Mouse (Mus musculus): Measurements from ENCODE around the gene Trappc13. TPM values are rescaled to one million over a fixed set of nuclear protein-coding genes. Genes with fewer than 3 reads are reported as not detected.

Gene Trappc13
- polyA plus RNA-seq, 1 experiment: 1.4 TPM

DNA sequence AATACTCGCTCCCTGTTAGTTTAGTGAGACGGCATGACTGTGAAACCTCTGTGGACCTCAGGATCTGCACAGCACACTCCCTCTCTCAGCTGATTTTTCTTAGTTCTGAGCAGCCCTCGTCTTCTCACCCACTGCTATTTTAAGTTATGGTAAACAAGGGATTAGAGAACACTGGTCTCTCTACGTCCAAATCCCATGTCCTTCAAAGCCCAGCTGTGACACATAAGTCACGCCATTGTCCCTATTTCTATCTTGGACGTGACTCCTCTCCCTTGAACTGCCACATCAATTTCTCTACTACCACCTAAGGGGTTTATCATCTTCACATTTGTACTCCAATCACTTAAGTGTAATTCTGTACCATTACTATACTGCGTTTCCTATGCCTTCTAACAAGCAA, 82.3 kb downstream of the Trappc13 start:
- no peak for TF ChIP-seq GATA1 (IDR thresholded peaks at IDR 0.05; ENCODE audit: low read length)

DNA sequence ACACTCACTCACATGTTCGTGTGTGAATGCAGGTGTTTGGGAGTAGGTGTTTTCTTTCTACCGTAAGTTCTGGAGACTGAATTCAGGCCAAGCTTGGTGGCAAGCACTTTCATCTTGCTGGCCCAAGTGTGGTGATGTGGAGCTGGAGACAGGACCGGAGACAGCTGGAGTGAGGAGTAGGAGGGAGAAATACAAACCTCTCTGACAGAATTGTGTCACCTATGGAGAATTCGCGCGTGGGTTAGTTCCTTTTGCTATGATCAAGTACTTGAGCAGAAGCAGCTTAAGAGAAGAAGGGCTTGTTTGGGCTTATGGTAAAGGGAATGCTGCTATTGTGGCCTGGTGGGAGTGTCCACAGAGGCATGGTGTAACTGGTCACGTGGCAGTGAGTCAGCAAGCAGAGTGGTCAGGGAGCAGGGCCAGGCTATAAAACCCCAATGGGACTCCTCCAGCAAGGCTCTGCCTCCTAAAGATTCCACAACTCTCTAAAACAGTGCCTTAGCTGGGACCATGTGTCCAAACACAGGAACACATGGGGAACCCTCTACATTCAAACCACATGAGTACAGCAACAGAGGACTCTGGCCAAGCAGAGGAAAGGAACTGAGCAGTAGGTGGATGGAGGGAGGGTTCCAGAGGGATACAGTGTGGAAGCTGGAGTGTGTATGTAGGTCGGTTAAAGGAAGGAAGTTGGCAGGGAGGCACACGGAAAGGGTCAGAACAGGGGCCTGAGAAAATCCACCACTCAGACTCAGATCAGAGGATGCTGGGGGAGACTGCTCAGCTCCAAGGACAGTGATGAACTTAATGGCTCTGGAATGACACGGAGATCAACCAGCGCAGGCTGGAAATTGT, 83.5 kb downstream of the Trappc13 start:
- TF ChIP-seq GATA1 (IDR thresholded peaks at IDR 0.05; ENCODE audit: low read length): no peak

Other genes starting within 250 kb of the Trappc13 start
- 14.3 and 24.1 TPM in 2 replicates for gene Nln, start 68.9 kb downstream of the Trappc13 start, polyA plus RNA-seq (2012)
- gene Sgtb, start 68.7 kb downstream of the Trappc13 start, polyA plus RNA-seq (2012): 0.04 TPM in 1 of 2 replicates, not detected in the other
- gene Trim23, start 328 bp upstream of the Trappc13 start, polyA plus RNA-seq (2012): 1.2 and 2.2 TPM in 2 replicates
- 0.52 and 1.0 TPM in 2 replicates for gene Cenpk, start 50.1 kb upstream of the Trappc13 start, polyA plus RNA-seq (2012)
- gene Ppwd1, start 50.4 kb upstream of the Trappc13 start, polyA plus RNA-seq (2012): 8.4 and 8.8 TPM in 2 replicates
- 0.13 and 0.16 TPM in 2 replicates for gene Adamts6, start 109.4 kb upstream of the Trappc13 start, polyA plus RNA-seq (2012)

Measured in G1E-ER4 (cell line).